Mouse (Mus musculus): ENCODE data around the gene Tmem184a.

GRCm38 (mm10) chr5:139860328-139861104 is 40.8 kb upstream of the Tmem184a start:
- no peak for TF ChIP-seq GATA1 (IDR thresholded peaks at IDR 0.05; ENCODE audit: borderline replicate concordance, low read length)
- TF ChIP-seq FLI1 (IDR thresholded peaks at IDR 0.05; ENCODE audit: low read length), result no peak
